Mouse (Mus musculus): ENCODE results near the gene Usmg5. TPM values are rescaled to one million over a fixed set of nuclear protein-coding genes. Genes with fewer than 3 reads are reported as not detected.
A peak's percentile ranks its signal among the peaks of the same experiment; 100 is the strongest.

The Usmg5 gene
- total and polyA plus RNA-seq, 2 experiments = 125 to 264 TPM

- no peaks in the 10 kb centered on the region for H3K4me1 ChIP-seq (ENCODE audit: control insufficient read depth, insufficient read depth, low read length)
- no peak overlapping the region for H3K27ac ChIP-seq (replicated peaks; ENCODE audit: insufficient read depth, low read depth, low read length)
- no peaks in the 10 kb centered on the region for H3K27me3 ChIP-seq (ENCODE audit: control insufficient read depth, insufficient read depth, low read length)
- no peak overlapping the region for H3K9ac ChIP-seq (ENCODE audit: low read depth, low read length)
- H3K36me3 ChIP-seq (ENCODE audit: control insufficient read depth, insufficient read depth, low read length) = peaks cover 10% of the 10 kb centered on the region
- no peaks in the 10 kb centered on the region for H3K79me2 ChIP-seq (ENCODE audit: control insufficient read depth, insufficient read depth, low read length)
- DNase-seq (ENCODE audit: extremely low read depth, low read depth, low spot score) = no peak
- no peak for TF ChIP-seq POLR2A (IDR thresholded peaks at IDR 0.05; ENCODE audit: extremely low read depth, insufficient read depth, low read length)
- no peak for TF ChIP-seq CTCF (IDR thresholded peaks at IDR 0.05; ENCODE audit: low read depth, low read length)
- 0 out of 2 replicates have a peak overlapping the region, but pooled peaks have one; percentile 13 for H3K4me3 ChIP-seq (ENCODE audit: insufficient read depth, low read depth, low read length)
- 83% methylated on average over 17 of the region's 17 CpGs for WGBS
Measured at GRCm38 (mm10) chr19:47135568-47135967, 45.1 kb upstream of the Usmg5 start.

- no peak overlapping the region for H3K27ac ChIP-seq (replicated peaks; ENCODE audit: insufficient read depth, low read depth, low read length)
- 83% methylated on average over 7 of the region's 7 CpGs for WGBS
Measured at GRCm38 (mm10) chr19:47133161-47133560, 42.7 kb upstream of the Usmg5 start.

GRCm38 (mm10) chr19:47130551-47131125 lies 40.2 kb upstream of the Usmg5 start:
- Histone ChIP-seq H3K9ac (ENCODE audit: low read depth, low read length) (no peak overlapping the region), H3K4me3 (ENCODE audit: insufficient read depth, low read depth, low read length) (no peak overlapping the region), H3K79me2 (ENCODE audit: control insufficient read depth, insufficient read depth, low read length) (no peaks in the 10 kb centered on the region), H3K36me3 (ENCODE audit: control insufficient read depth, insufficient read depth, low read length) (peaks cover 36% of the 10 kb centered on the region), H3K4me1 (ENCODE audit: control insufficient read depth, insufficient read depth, low read length) (no peaks in the 10 kb centered on the region), H3K27ac (replicated peaks; ENCODE audit: insufficient read depth, low read depth, low read length) (no peak overlapping the region), H3K27me3 (ENCODE audit: control insufficient read depth, insufficient read depth, low read length) (no peaks in the 10 kb centered on the region)
- TF ChIP-seq POLR2A (IDR thresholded peaks at IDR 0.05; ENCODE audit: extremely low read depth, insufficient read depth, low read length) = no peak
- TF ChIP-seq CTCF (IDR thresholded peaks at IDR 0.05; ENCODE audit: low read depth, low read length) = no peak
- no peak for DNase-seq (ENCODE audit: extremely low read depth, low read depth, low spot score)
- WGBS = 93% methylated on average over 15 of the region's 15 CpGs

More at GRCm38 (mm10) chr19:47133161-47133560, 42.7 kb upstream of the Usmg5 start:
- H3K27me3 ChIP-seq (ENCODE audit: control insufficient read depth, insufficient read depth, low read length) = no peaks in the 10 kb centered on the region
- TF ChIP-seq CTCF (IDR thresholded peaks at IDR 0.05; ENCODE audit: low read depth, low read length) (no peak), POLR2A (IDR thresholded peaks at IDR 0.05; ENCODE audit: extremely low read depth, insufficient read depth, low read length) (no peak)
- H3K36me3 ChIP-seq (ENCODE audit: control insufficient read depth, insufficient read depth, low read length) = peaks cover 26% of the 10 kb centered on the region
- no peaks in the 10 kb centered on the region for H3K4me1 ChIP-seq (ENCODE audit: control insufficient read depth, insufficient read depth, low read length)
- no peak overlapping the region for H3K4me3 ChIP-seq (ENCODE audit: insufficient read depth, low read depth, low read length)
- H3K79me2 ChIP-seq (ENCODE audit: control insufficient read depth, insufficient read depth, low read length) = no peaks in the 10 kb centered on the region
- DNase-seq (ENCODE audit: extremely low read depth, low read depth, low spot score) = peak; percentile 19
- no peak overlapping the region for H3K9ac ChIP-seq (ENCODE audit: low read depth, low read length)

DNA sequence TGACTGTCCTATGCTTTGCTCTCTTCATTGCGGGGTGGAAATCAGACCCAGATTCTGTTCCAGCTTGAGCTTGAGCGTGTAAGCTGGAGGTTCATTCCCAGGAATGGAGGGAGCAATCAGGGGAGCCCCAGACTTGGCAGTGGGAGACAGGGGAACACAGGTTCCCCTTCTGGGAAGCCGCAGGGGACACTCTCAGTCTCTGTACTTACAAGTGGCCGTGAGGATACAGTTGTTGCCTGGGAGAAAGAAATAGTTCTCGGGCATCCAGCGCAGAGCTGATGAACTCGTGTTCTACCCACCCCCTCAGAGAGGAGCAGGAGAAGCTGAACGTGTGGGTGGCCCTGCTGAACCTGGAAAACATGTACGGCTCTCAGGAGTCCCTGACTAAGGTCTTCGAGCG lies 38.4 kb upstream of the Usmg5 start:
- H3K27me3 ChIP-seq (ENCODE audit: control insufficient read depth, insufficient read depth, low read length) = no peaks in the 10 kb centered on the region
- no peaks in the 10 kb centered on the region for H3K79me2 ChIP-seq (ENCODE audit: control insufficient read depth, insufficient read depth, low read length)
- H3K4me1 ChIP-seq (ENCODE audit: control insufficient read depth, insufficient read depth, low read length) = no peaks in the 10 kb centered on the region
- 95% methylated on average over 11 of the region's 11 CpGs for WGBS
- no peak for DNase-seq (ENCODE audit: extremely low read depth, low read depth, low spot score)
- H3K4me3 ChIP-seq (ENCODE audit: insufficient read depth, low read depth, low read length) = no peak overlapping the region
- TF ChIP-seq POLR2A (IDR thresholded peaks at IDR 0.05; ENCODE audit: extremely low read depth, insufficient read depth, low read length) (no peak), CTCF (IDR thresholded peaks at IDR 0.05; ENCODE audit: low read depth, low read length) (no peak)
- no peak overlapping the region for H3K27ac ChIP-seq (replicated peaks; ENCODE audit: insufficient read depth, low read depth, low read length)
- H3K36me3 ChIP-seq (ENCODE audit: control insufficient read depth, insufficient read depth, low read length) = peaks cover 45% of the 10 kb centered on the region
- H3K9ac ChIP-seq (ENCODE audit: low read depth, low read length) = no peak overlapping the region

- Histone ChIP-seq H3K27me3 (ENCODE audit: control insufficient read depth, insufficient read depth, low read length) (no peaks in the 10 kb centered on the region), H3K79me2 (ENCODE audit: control insufficient read depth, insufficient read depth, low read length) (no peaks in the 10 kb centered on the region), H3K9ac (ENCODE audit: low read depth, low read length) (no peak overlapping the region), H3K36me3 (ENCODE audit: control insufficient read depth, insufficient read depth, low read length) (peaks cover 46% of the 10 kb centered on the region), H3K4me1 (ENCODE audit: control insufficient read depth, insufficient read depth, low read length) (no peaks in the 10 kb centered on the region), H3K27ac (replicated peaks; ENCODE audit: insufficient read depth, low read depth, low read length) (no peak overlapping the region), H3K4me3 (ENCODE audit: insufficient read depth, low read depth, low read length) (no peak overlapping the region)
- DNase-seq (ENCODE audit: extremely low read depth, low read depth, low spot score) = no peak
- TF ChIP-seq POLR2A (IDR thresholded peaks at IDR 0.05; ENCODE audit: extremely low read depth, insufficient read depth, low read length) (no peak), CTCF (IDR thresholded peaks at IDR 0.05; ENCODE audit: low read depth, low read length) (no peak)
- 95% methylated on average over 10 of the region's 10 CpGs for WGBS
Measured at GRCm38 (mm10) chr19:47128164-47128563, 37.7 kb upstream of the Usmg5 start.

- no peak overlapping the region for H3K4me3 ChIP-seq (ENCODE audit: insufficient read depth, low read depth, low read length)
- no peak overlapping the region for H3K27ac ChIP-seq (replicated peaks; ENCODE audit: insufficient read depth, low read depth, low read length)
- TF ChIP-seq CTCF (IDR thresholded peaks at IDR 0.05; ENCODE audit: low read depth, low read length) = peak; percentile 72
- no peak for TF ChIP-seq POLR2A (IDR thresholded peaks at IDR 0.05; ENCODE audit: extremely low read depth, insufficient read depth, low read length)
- no peaks in the 10 kb centered on the region for H3K27me3 ChIP-seq (ENCODE audit: control insufficient read depth, insufficient read depth, low read length)
- H3K4me1 ChIP-seq (ENCODE audit: control insufficient read depth, insufficient read depth, low read length) = no peaks in the 10 kb centered on the region
- peaks cover 39% of the 10 kb centered on the region for H3K36me3 ChIP-seq (ENCODE audit: control insufficient read depth, insufficient read depth, low read length)
- 26% methylated on average over 2 of the region's 2 CpGs for WGBS
- no peak for DNase-seq (ENCODE audit: extremely low read depth, low read depth, low spot score)
- no peak overlapping the region for H3K9ac ChIP-seq (ENCODE audit: low read depth, low read length)
- no peaks in the 10 kb centered on the region for H3K79me2 ChIP-seq (ENCODE audit: control insufficient read depth, insufficient read depth, low read length)
Measured at GRCm38 (mm10) chr19:47122802-47123201, 32.4 kb upstream of the Usmg5 start.
